Mouse (Mus musculus) layer of hippocampus, adult 9-10 months (tissue): Measurements from ENCODE around the gene Sf3b4.
A peak's percentile ranks its signal among the peaks of the same experiment; 100 is the strongest.

ENCODE experiments used
- DNase-seq: peaks from one replicate; pipeline ENCODE4 v3.0.0; 2022; ENCODE audit warnings: low spot score

Sf3b4 gene

GRCm38 (mm10) chr3:96172197-96173178 is at the start of gene Sf3b4:
Sf3b4 (plus strand) TSS chr3:96172332.
- DNase-seq: no peak

- DNase-seq: no peak
Measured at GRCm38 (mm10) chr3:96124235-96124634, 47.9 kb upstream of the Sf3b4 start.

DNA sequence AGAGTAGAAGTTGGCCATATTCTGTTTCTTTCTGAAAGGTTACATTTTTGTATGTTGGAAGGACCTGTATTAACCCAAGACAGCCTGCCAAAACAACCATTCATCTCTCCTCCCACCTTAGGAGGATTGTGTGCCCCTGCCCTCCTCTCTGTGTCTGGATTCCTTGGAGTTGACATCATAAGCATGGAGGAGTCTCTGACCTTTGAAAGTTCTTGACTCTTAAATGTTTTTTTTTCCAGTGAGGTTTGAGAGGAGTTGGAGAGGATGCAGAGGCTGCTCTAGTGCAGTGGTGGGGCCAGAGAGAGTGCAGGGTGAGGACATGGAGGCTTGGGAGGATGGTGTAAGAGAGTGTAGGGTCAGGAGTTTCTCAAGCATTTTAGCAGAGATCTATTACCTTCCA is 44.0 kb upstream of the Sf3b4 start:
- DNase-seq: no peak

DNA sequence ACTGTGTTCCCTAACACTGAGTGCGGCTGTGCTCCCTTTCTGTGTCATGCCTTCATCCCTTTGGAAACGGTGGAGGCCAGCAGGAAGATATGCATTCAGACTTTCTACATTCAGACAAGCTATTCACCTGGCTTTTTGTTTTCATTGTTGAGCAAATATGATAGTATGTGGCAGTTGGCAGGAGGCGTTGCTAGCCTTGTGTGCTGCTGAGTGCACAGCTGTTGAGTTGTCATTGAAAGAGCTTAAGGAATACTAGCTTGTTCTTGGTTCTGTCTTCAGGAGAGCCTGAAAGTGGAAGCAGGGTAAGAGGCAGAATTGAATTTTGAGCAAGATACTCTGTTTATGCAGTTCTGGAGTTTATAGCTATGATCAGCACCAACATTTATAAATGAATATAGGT is 39.7 kb upstream of the Sf3b4 start:
- no peak for DNase-seq

GRCm38 (mm10) chr3:96133327-96133905 is 38.7 kb upstream of the Sf3b4 start:
- no peak for DNase-seq

DNA sequence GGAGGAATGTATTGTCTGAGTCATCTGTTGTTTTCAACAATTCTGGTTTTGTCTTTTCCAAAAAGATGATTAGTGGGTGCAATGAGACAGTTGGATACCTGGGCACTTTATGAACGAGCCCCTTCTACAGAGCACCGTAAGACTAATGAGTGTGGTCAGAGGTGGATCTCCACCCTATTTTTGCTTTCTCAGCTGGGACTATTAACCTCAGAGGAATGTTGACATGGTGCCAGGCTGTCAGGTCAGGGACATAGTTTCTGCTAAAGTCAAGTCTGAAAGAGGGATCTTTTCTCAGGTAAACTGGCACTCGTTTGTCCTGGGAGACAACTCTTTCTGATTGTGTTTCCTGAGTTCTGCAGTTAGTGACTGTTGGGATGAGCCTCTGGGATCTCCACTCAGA is 37.1 kb upstream of the Sf3b4 start:
- DNase-seq: no peak

DNA sequence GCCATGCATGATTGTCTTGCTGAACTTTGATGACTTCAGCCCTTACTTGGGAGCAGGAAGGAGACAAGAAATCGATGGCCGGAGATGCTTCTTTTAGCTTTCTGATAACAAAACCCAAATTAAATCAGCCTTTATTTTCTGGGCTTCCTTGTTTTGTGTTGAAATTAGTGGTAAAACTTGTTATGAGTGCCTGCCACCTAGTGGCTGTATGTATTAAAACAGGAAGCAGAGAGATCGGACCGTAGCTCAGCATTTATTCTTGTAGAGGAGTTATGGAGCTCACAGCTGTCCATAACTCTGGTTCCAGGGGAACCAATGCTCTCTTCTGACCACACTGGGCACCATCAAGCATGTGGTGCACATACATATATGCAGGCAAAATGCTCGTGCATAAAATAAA is 24.2 kb upstream of the Sf3b4 start:
- DNase-seq: peak; percentile 74

DNA sequence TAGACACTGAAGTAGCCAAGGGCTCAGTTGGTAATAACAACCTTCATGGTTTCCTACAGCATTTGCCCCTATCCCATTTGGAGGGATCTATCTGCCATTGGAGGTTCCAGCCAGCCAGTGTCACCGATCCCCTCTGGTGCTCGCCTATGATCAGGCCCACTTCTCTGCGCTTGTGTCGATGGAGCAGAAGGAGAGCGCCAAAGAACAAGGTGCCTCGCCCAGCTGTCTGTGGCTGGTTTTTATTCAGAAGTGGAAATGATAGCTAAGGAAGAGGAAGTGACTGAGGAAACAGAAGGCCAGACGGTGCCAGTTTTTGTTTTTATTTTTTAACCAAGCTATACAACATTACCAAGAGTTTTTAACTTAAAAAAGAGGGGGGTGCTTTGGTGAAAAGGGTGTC is 20.3 kb upstream of the Sf3b4 start:
- DNase-seq: no peak

DNA sequence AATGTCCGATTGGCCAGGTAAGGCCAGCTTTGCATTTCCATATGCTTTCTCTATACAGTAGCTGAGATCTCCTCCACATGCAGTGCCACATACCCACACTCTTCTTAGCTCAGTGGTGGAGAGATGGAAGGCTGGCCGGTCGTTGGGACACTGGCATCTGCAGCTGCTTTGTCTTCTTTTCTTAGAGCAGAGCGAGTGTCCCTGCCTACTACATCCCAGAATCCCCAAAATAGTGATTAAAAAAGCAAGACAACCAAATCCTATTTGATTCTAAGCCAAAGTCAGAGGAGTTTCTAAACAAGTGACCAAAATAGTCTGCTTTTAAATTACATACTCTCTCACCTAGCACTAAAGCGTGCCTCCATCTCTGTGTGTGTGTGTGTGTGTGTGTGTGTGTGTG is 19.5 kb upstream of the Sf3b4 start:
- no peak for DNase-seq

DNA sequence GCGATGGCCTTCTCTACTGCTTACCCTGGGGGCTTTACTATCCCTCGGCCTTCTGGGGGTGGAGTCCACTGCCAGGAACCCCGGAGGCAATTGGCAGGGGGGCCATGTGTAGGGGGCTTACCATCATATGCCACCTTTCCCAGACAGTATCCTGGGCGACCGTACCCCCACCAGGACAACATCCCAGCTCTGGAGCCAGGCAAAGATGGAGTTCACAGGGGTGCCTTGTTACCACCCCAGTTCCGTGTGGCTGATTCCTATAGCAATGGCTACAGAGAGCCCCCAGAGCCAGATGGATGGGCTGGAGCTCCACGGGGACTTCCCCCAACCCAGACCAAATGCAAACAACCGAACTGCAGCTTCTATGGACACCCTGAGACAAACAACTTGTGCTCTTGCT is 16.6 kb upstream of the Sf3b4 start:
- DNase-seq: no peak

GRCm38 (mm10) chr3:96159820-96160219 is 12.3 kb upstream of the Sf3b4 start:
- DNase-seq: no peak

- no peak for DNase-seq
Measured at GRCm38 (mm10) chr3:96160222-96160802, 11.8 kb upstream of the Sf3b4 start.

DNA sequence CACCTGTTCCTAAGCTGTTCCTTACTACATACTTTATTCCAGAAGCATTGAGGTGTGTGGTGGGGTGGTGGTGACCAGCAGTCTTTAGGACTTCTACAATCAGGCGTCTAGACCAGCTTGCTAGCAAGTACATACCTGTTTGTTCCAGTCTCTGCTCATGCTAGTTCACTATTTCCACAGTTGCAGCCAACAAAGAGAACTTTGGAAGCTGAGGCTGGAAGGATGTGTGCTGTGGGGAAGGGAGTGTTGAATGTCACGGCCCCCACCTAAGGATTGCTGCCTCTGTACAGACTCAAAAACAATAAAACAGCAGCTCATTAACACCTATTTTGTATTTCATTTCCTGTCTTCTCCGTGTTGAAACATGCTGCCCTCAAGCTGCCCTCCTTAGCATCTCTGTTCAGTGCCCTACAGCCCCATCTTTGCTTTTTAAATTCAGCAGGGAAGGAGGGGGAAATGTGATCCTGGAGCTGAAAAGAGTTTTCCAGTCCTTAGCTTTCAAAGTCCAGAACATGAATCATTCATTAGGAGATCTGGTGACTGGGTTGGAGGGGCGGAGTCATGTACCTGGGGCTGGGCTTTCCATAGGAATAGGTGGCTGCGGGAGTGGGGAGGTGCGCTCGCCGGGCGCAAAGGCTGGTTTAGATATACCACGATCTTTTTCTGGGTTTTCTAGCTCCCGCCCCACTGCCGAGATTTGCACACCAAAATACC is 11.2 kb upstream of the Sf3b4 start:
- no peak for DNase-seq

- no peak for DNase-seq
Measured at GRCm38 (mm10) chr3:96161869-96162840, 10.0 kb upstream of the Sf3b4 start, which contains the start of gene Mtmr11. Mtmr11 (plus strand) TSS chr3:96162004.

DNA sequence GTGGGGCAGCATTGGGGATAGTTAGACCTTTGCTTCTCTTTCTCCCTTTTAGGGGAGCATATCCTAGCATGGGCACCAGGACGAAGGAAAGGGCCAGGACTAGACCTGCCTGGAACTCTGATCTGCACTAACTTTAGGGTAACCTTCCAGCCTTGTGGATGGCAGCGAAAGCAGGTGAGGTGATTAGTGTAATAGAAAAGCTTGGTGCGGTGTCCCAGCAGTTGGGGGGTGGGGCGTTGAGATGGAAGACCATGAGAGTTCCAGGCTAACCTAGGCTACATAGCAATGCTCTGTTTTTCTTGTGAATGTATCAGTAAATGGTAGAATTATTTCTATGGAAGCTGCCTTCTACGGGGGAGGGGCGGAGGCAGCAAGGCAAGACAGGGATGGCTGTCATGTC is 9.1 kb upstream of the Sf3b4 start:
- no peak for DNase-seq

DNA sequence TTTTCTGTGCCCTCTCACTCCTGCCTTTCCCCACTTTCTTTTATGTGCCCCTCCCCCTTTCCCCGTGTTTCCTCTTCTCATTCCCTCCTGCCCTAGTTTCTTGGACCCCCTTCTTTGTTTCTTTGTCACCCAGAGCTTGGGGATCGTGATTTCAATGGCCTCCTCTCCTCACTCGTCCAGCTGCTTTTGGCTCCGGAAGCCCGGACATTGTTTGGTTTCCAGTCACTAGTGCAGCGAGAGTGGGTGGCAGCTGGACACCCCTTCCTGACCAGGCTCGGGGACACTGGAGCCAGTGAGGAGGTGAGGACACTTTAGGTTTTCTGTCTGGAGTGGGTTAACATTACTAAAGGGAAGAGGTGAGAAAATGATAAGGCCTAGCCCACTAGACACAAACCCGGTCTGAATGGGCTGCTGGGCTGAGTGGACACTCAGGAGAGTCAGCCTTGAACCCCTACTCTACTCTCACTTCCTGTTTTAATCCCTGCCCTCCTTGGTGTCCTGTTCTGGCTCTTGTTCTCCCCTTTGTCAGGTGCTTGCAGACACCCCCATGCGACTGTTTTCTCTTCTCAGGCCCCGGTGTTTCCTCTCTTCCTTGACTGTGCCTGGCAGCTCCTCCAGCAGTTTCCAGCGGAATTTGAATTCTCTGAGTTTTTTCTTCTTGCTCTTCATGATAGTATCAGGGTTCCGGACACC is 3.5 kb upstream of the Sf3b4 start:
- no peak for DNase-seq

- no peak for DNase-seq
Measured at GRCm38 (mm10) chr3:96170276-96170675, 1.9 kb upstream of the Sf3b4 start.

GRCm38 (mm10) chr3:96170976-96171545 is 1.1 kb upstream of the Sf3b4 start:
- DNase-seq: no peak

- DNase-seq: peak; percentile 60
Measured at GRCm38 (mm10) chr3:96171583-96172196, 442 bp upstream of the Sf3b4 start.

DNA sequence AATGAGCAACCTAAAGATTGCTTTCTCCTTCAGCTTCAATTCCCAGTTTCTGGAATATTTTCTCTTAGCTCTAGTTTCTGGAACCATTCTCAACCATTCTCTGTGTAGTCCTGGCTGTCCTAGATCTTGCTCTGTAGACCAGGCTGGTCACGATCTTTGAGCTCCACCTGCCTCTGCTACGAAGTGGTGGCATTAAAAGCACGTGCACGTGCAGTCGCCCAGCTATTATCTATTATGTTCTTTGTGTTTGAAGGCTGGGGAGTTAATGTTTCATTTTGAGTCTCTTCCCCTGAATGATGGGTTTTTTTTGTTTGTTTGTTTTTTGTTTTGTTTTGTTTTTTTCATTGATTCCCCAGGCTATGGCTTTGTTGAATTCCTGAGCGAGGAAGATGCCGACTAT is 1.1 kb downstream of the Sf3b4 start:
- no peak for DNase-seq
